Mouse (Mus musculus): ENCODE results near the gene Aknad1.

DNA sequence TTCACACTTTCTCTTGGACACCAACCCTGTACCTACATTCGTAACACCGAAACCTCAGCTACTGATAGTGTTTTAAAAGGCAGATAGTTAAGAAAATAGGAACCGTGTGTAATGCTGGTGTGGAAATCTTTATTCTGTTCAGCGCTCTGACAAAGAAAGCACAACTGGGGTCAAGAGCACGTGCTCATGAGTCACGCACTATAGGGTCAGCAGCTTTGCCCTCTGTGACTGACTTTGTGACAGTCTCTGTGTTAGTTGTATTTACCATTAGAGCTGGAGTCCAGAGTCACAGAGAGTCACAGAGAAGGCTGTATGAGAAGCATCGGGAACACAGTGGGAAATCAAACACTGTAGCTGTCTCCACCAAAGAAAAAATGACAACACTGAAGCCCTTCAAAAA, 27.5 kb downstream of the Aknad1 start:
- TF ChIP-seq SMC3 (IDR thresholded peaks at IDR 0.05; ENCODE audit: low read depth, low read length) (no peak), KAT2A (IDR thresholded peaks at IDR 0.05; ENCODE audit: insufficient replicate concordance, low read length) (no peak), POLR2A (IDR thresholded peaks at IDR 0.05; ENCODE audit: low read depth, low read length) (no peak), ZC3H11A (IDR thresholded peaks at IDR 0.05; ENCODE audit: low read depth, low read length) (no peak), RCOR1 (conservative IDR thresholded peaks at IDR 0.05; ENCODE audit: low read depth, low read length) (no peak), CTCF (conservative IDR thresholded peaks at IDR 0.05 in 1 of 2, IDR thresholded peaks at IDR 0.05 in 1 of 2; ENCODE audit: low read depth in 2 of 2, low read length in 2 of 2) (no peak), MAZ (IDR thresholded peaks at IDR 0.05; ENCODE audit: low read depth, low read length) (no peak), HCFC1 (IDR thresholded peaks at IDR 0.05; ENCODE audit: low read depth, low read length) (no peak), ZMIZ1 (IDR thresholded peaks at IDR 0.05; ENCODE audit: low read depth, low read length) (no peak), BHLHE40 (IDR thresholded peaks at IDR 0.05; ENCODE audit: low read depth, low read length) (no peak), IRF4 (IDR thresholded peaks at IDR 0.05; ENCODE audit: low read depth, low read length) (no peak), USF1 (IDR thresholded peaks at IDR 0.05; ENCODE audit: low read depth, low read length) (no peak), CHD1 (IDR thresholded peaks at IDR 0.05; ENCODE audit: low read depth, low read length) (no peak), EP300 (IDR thresholded peaks at IDR 0.05; ENCODE audit: low read length) (no peak)
